Mouse (Mus musculus) retina, postnatal 7 days (tissue): ENCODE results near the gene Tex52.

Experiments
- DNase-seq: peaks from one replicate; pipeline ENCODE4 v3.0.0-alpha.2; 2012; ENCODE audit warnings: low read depth, low spot score

Tex52 gene

GRCm38 (mm10) chr6:128375192-128375591 lies at the start of gene Tex52, which contains the start of gene Gm44596:
Gene Tex52 (plus strand): TSS chr6:128375456.
Gene Gm44596 (plus strand): TSS chr6:128375503.
- DNase-seq: no peak

GRCm38 (mm10) chr6:128334397-128335124 lies 40.7 kb upstream of the Tex52 start:
- peak; percentile 59 for DNase-seq

GRCm38 (mm10) chr6:128337467-128337866 lies 37.8 kb upstream of the Tex52 start:
- DNase-seq: no peak

- no peak for DNase-seq
Measured at GRCm38 (mm10) chr6:128338876-128339275, 36.4 kb upstream of the Tex52 start.

GRCm38 (mm10) chr6:128341956-128342723 lies 33.1 kb upstream of the Tex52 start:
- no peak for DNase-seq

- no peak for DNase-seq
Measured at GRCm38 (mm10) chr6:128345623-128346022, 29.6 kb upstream of the Tex52 start.

- DNase-seq: no peak
Measured at GRCm38 (mm10) chr6:128346782-128347181, 28.5 kb upstream of the Tex52 start.

GRCm38 (mm10) chr6:128349711-128350110 lies 25.5 kb upstream of the Tex52 start:
- peak; percentile 24 for DNase-seq

GRCm38 (mm10) chr6:128354140-128354539 lies 21.1 kb upstream of the Tex52 start:
- no peak for DNase-seq

GRCm38 (mm10) chr6:128355201-128355681 lies 20.0 kb upstream of the Tex52 start:
- no peak for DNase-seq

- peak; percentile 89 for DNase-seq
Measured at GRCm38 (mm10) chr6:128355726-128356416, 19.4 kb upstream of the Tex52 start, which contains the start of gene Tulp3. Gene Tulp3 (minus strand): TSS chr6:128355851.

GRCm38 (mm10) chr6:128358999-128359398 lies 16.3 kb upstream of the Tex52 start:
- peak; percentile 54 for DNase-seq

- DNase-seq: no peak
Measured at GRCm38 (mm10) chr6:128361901-128362300, 13.4 kb upstream of the Tex52 start.

GRCm38 (mm10) chr6:128362381-128363006 lies 12.8 kb upstream of the Tex52 start, which contains the start of the genes Rhno1 and Foxm1:
Gene Rhno1 (minus strand): TSS chr6:128362911.
Gene Foxm1 (plus strand): TSS chr6:128362967.
- peak; percentile 60 for DNase-seq

GRCm38 (mm10) chr6:128363007-128363825 lies 12.0 kb upstream of the Tex52 start:
- DNase-seq: no peak

- no peak for DNase-seq
Measured at GRCm38 (mm10) chr6:128364721-128365120, 10.5 kb upstream of the Tex52 start.

GRCm38 (mm10) chr6:128366466-128366865 lies 8.8 kb upstream of the Tex52 start:
- no peak for DNase-seq

GRCm38 (mm10) chr6:128370040-128370439 lies 5.2 kb upstream of the Tex52 start:
- DNase-seq: no peak

- no peak for DNase-seq
Measured at GRCm38 (mm10) chr6:128376371-128377085, 1.3 kb downstream of the Tex52 start.

- no peak for DNase-seq
Measured at GRCm38 (mm10) chr6:128379636-128380035, 4.4 kb downstream of the Tex52 start.
